Mouse (Mus musculus): ENCODE measurements around the gene Ddt.

GRCm38 (mm10) chr10:75774102-75774501 lies 888 bp upstream of the Ddt start:
- TF ChIP-seq CTCF (IDR thresholded peaks at IDR 0.05; ENCODE audit: low read depth, low read length) (no peak), TAL1 (conservative IDR thresholded peaks at IDR 0.05; ENCODE audit: low read depth, low read length) (no peak), GATA1 (IDR thresholded peaks at IDR 0.05; ENCODE audit: borderline replicate concordance, low read length) (no peak)
